Mouse (Mus musculus) megakaryocyte, embryonic 14.5 days (primary cell): ENCODE measurements around the gene Hoxb9.

ENCODE experiments used
- FLI1 ChIP-seq: IDR thresholded peaks from 2 replicates; pipeline ENCODE4 v1.6.1; 2012; ENCODE audit warnings: low read length, inconsistent platforms, mixed read lengths
- GATA1 ChIP-seq: IDR thresholded peaks from 3 replicates; pipeline ENCODE4 v1.6.1; 2012; ENCODE audit warnings: mixed read lengths, low read length, inconsistent platforms, borderline replicate concordance

DNA sequence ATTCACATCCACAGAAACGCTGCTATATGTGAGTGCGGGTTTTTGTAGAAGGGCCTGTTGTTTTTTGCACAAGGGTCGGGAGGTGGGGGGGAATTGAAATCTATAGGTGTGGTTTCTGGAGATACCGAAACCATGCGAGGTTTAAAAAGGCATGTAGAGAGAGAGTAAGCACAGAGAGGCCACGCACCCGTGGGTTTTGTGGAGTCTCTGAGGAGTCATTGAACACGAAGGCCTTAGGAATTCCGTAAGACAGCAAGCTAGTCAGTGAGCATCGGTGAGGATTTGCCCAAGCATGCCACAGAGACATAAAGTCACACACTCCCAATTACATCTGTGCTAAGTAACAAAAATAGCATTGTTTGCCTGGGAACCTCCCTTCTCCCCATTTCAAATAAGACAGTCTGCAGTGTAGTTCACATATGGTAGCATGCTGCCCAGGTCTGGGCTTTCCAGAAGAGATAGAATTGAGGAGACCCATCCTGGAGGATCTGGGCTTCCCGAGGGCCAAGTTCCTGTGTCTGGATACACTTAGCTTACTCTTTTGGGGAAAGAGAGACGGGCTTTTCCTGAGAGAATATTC, 18.6 kb upstream of the Hoxb9 start:
- TF ChIP-seq GATA1, result no peak
- no peak for TF ChIP-seq FLI1
